Mouse (Mus musculus) embryonic facial prominence, embryonic 13.5 days (tissue): Measurements from ENCODE around the gene Map7. TPM values are rescaled to one million over a fixed set of nuclear protein-coding genes. Genes with fewer than 3 reads are reported as not detected.

Experiments
- ATAC-seq: fragments of 200-750 bp; cut with Nextera tagmentation; 2 replicates; pipeline ENCODE4 v1.8.0; 2017; ENCODE audit warnings: low read depth; ENCODE audit not compliant: insufficient number of reproducible peaks, insufficient read depth, low FRiP score, low TSS enrichment
- H3K27ac ChIP-seq: fragments of 300-500 bp; sonication (generic); 2 replicates; pipeline ENCODE4 v1.5.1; 2015; ENCODE audit warnings: moderate library complexity, mild to moderate bottlenecking, inconsistent platforms
- H3K27me3 ChIP-seq: fragments of 300-500 bp; sonication (generic); 2 replicates; pipeline ENCODE4 v1.6.1; 2015; ENCODE audit warnings: mild to moderate bottlenecking, inconsistent platforms
- H3K36me3 ChIP-seq: fragments of 300-500 bp; sonication (generic); 2 replicates; pipeline ENCODE4 v1.6.1; 2015; ENCODE audit warnings: mild to moderate bottlenecking, inconsistent platforms
- H3K4me1 ChIP-seq: fragments of 300-500 bp; sonication (generic); 2 replicates; pipeline ENCODE4 v1.6.1; 2015; ENCODE audit warnings: inconsistent platforms
- H3K4me2 ChIP-seq: fragments of 300-500 bp; sonication (generic); 2 replicates; pipeline ENCODE4 v1.6.1; 2015; ENCODE audit warnings: moderate library complexity, mild to moderate bottlenecking, inconsistent platforms
- H3K4me3 ChIP-seq: fragments of 300-500 bp; sonication (generic); 2 replicates; pipeline ENCODE4 v1.5.1; 2015; ENCODE audit warnings: mild to moderate bottlenecking, inconsistent platforms
- H3K9ac ChIP-seq: fragments of 300-500 bp; sonication (generic); 2 replicates; pipeline ENCODE4 v1.6.1; 2015; ENCODE audit warnings: mild to moderate bottlenecking, inconsistent platforms
- H3K9me3 ChIP-seq: fragments of 300-500 bp; sonication (generic); 2 replicates; pipeline ENCODE4 v1.6.1; 2016; ENCODE audit warnings: inconsistent platforms
- WGBS: fragments of 180-500 bp; shearing (Covaris S2); methylation state at CpG from one replicate; pipeline ENCODE4 v1.1.7; 2015; ENCODE audit warnings: mixed read lengths; 5-methylcytosine and 5-hydroxymethylcytosine counted together
- polyA plus RNA-seq: library from polyadenylated mRNA; unstranded; fragments of >200 nt; fragmentation: Nextera tagmentation; extraction: Ambion mirVana; gene quantifications from 2 replicates; pipeline ENCODE4 v1.2.1, GENCODE M21; 2015

The Map7 gene
- polyA plus RNA-seq, 1 experiment from 2014 or later: 12.6 TPM

DNA sequence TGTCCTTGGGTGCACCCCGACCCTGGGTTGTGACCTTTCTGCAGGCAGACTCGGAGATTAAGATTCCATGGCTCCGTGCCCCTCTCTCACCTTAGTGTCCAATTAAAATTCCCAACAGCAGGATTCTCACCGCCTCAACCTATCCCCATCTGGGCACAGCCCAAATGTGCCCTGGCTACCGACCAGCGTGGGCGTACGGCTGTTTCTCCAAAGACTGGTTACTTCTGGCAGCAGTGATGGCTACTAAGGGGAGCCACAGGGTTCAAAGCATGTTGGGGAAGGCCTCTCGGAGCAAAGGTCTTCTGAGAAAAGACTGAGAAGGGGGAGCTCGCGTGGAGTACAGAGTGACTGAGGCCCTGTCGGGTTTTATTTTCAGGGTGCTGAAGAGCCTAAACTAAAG, 23.7 kb upstream of the Map7 start:
- WGBS: 85% methylated on average over 12 of the region's 12 CpGs
- no peak overlapping the region for H3K9ac ChIP-seq
- no peaks in the 10 kb centered on the region for H3K27me3 ChIP-seq
- H3K9me3 ChIP-seq: no peaks in the 10 kb centered on the region
- H3K4me3 ChIP-seq: no peak overlapping the region
- H3K27ac ChIP-seq: no peak overlapping the region
- ATAC-seq: no peak
- peaks cover 4% of the 10 kb centered on the region; the same call in 1 of the 2 replicates for H3K36me3 ChIP-seq
- no peak overlapping the region for H3K4me2 ChIP-seq
- no peaks in the 10 kb centered on the region for H3K4me1 ChIP-seq

DNA sequence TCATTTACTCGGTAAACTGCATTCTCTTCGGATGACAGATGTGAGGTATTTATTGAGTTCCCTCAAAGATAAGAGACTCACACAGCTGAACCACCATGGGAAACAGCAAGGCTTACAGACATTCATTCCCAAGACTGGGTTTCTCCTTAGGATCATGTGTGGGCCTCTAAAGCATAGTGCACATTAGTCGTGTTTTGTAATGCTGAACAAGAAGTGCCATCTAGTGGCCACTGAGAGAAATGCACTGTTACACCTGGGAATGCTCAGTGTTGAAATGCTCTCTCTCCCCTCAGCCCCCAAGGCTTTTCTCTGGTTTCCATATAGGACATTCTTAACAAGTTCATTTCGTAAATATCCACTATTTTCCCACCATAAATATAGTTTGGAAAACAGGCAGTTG, 23.0 kb upstream of the Map7 start:
- H3K4me1 ChIP-seq: no peaks in the 10 kb centered on the region
- H3K9me3 ChIP-seq: no peaks in the 10 kb centered on the region
- H3K27ac ChIP-seq: no peak overlapping the region
- no peak for ATAC-seq
- H3K36me3 ChIP-seq: no peaks in the 10 kb centered on the region
- no peak overlapping the region for H3K4me3 ChIP-seq
- no peaks in the 10 kb centered on the region for H3K27me3 ChIP-seq
- no peak overlapping the region for H3K4me2 ChIP-seq
- H3K9ac ChIP-seq: no peak overlapping the region
- 43% methylated on average over 4 of the region's 4 CpGs for WGBS

DNA sequence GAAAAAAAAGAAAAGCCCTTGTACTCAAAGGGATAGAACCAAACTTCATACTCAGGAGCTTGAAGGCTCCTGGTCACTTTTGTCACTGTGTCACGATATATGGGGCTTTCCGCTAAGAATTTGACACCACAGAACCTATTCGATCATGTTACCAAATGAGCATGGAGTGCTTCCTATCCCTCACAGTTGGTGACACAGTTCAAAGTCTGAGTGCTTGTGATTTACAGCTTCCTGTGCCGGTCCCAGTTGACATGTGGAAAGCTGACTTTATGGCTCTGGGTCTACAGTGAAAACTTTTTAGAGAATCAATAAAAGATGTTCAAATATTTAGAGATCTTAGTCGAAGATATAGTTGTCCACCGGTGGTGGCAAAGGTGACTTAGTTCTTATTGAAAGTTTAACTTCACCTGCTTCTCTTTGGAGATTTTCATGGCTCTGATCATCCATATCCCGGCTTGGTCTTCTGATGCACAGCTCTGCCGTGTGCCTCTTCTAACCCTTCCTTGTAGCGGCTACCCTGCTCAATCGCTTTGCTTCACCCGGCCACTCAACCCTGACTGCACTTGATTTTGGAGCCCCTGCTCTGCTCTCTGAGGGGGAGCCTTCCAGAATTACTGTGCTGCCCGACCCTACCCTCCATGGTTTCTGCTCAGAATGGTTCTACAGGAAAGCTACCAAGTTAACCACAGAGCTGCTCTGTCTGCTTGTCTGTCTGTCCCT, 15.2 kb upstream of the Map7 start:
- H3K27me3 ChIP-seq: no peaks in the 10 kb centered on the region
- no peak overlapping the region for H3K4me3 ChIP-seq
- H3K9me3 ChIP-seq: no peaks in the 10 kb centered on the region
- H3K9ac ChIP-seq: no peak overlapping the region
- peaks cover 9% of the 10 kb centered on the region; the same call in 1 of the 2 replicates for H3K36me3 ChIP-seq
- no peaks in the 10 kb centered on the region for H3K4me1 ChIP-seq
- H3K27ac ChIP-seq: no peak overlapping the region
- no peak for ATAC-seq
- H3K4me2 ChIP-seq: no peak overlapping the region
- 87% methylated on average over 12 of the region's 12 CpGs for whole genome bisulfite sequencing

DNA sequence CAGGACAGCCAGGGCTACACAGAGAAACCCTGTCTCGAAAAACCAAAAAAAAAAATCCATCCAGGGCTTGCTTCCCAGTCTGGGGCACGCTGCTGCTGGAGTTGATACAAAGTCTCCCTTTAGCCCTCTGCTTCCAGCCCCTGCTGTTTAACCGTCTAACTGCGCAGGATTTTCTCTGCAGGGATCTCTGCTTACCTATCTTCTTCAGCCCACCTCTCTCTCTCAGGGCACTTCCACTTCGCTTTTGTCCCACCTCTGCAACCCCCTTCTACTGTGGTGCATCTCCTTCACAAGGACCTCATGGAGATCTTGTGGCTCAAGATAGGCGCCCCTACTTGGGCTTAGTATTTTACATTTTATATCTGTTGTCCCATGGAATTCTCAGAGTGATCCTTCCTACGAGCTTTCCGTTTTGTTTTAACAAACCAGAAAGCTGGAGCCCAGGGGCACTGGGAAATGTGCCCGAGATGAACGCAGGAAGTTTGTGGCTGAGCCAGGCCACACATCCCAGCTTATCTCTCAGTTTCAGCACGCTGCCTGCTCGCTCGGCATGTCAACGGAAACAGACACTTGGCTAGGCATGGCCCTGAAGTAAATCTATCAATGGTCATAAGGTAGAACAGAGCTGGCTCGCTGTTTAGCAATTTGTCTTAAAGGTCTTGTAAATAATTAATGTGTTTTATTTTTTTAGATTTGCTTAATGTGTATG, 12.8 kb upstream of the Map7 start:
- Histone ChIP-seq H3K9ac (no peak overlapping the region), H3K36me3 (peaks cover 9% of the 10 kb centered on the region; the same call in 1 of the 2 replicates), H3K4me1 (no peaks in the 10 kb centered on the region), H3K9me3 (no peaks in the 10 kb centered on the region), H3K27ac (no peak overlapping the region), H3K27me3 (no peaks in the 10 kb centered on the region), H3K4me2 (no peak overlapping the region), H3K4me3 (no peak overlapping the region)
- 75% methylated on average over 15 of the region's 15 CpGs for WGBS
- no peak for ATAC-seq

DNA sequence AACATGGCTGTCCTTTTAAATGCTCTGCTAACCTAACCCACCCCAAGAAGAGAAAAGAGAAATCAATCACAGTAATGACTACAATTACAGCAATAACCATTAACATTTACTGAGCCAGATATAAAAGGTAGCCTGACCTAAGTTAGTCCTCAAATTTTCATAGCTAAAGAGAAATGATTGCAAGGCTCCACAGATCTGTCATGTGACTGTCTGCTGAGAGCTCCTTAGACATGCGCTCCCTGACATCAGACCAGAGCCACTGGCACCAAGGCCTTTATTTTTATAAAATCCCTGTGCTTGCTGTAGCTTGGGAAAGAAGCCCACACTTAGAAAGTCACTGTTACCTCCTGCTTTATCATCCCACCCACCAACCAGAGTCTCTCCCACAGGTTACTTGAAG, 11.8 kb upstream of the Map7 start:
- Histone ChIP-seq H3K4me3 (no peak overlapping the region), H3K9ac (no peak overlapping the region), H3K36me3 (peaks cover 9% of the 10 kb centered on the region; the same call in 1 of the 2 replicates), H3K9me3 (no peaks in the 10 kb centered on the region), H3K4me2 (no peak overlapping the region), H3K4me1 (no peaks in the 10 kb centered on the region), H3K27ac (no peak overlapping the region), H3K27me3 (no peaks in the 10 kb centered on the region)
- no peak for ATAC-seq
- WGBS: 85% methylated on average over 1 of the region's 1 CpGs

DNA sequence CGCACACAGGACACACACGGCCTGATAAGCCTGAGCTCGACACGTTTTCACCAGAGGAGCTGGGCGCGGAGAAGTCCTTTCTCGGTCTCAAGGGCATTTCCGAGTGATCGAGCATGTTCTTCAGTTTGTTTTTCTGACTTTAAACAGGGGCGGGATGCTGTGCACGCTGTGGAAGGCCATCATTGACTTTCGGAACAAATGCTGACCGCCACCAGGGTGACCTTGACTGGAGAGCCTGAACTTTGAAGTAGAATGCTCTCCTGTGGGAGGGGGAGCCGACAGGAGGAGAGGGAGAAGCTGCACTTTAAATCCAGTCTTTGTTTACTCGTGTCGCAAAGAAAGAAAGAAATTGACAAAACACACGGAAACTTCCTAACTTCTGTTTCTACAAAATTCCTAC, 6.9 kb upstream of the Map7 start:
- Histone ChIP-seq H3K27ac (no peak overlapping the region), H3K27me3 (0 out of 2 replicates have a peak, but pooled peaks cover 1% of the 10 kb centered on the region), H3K9me3 (no peaks in the 10 kb centered on the region), H3K9ac (no peak overlapping the region), H3K4me3 (no peak overlapping the region), H3K4me2 (no peak overlapping the region), H3K36me3 (no peaks in the 10 kb centered on the region), H3K4me1 (no peaks in the 10 kb centered on the region)
- ATAC-seq: no peak
- WGBS: 75% methylated on average over 17 of the region's 17 CpGs

DNA sequence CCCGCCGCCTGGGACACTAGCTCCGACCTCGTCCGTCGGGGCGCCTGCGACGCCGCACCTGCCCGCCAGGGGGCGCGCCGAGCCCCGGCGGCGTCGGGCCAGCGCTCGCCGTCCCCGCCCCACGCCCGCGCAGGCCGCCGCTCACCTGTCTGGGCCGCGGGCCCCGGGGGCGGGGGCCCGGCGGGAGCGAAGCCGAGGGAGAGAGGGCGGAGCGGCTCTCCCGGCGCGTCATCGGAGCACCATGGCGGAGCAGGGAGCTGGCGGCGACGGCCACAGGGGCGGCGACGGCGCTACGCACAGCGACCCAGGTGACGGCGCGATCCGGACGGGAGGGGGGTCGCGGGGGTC, 476 bp downstream of the Map7 start:
- no peaks in the 10 kb centered on the region for H3K36me3 ChIP-seq
- ATAC-seq: peak; percentile 79
- under 1% methylated on average over 36 of the region's 58 CpGs for WGBS
- peak overlapping the region; percentile 77 for H3K9ac ChIP-seq
- H3K4me3 ChIP-seq: peak overlapping the region; percentile 73
- peaks cover 47% of the 10 kb centered on the region for H3K27me3 ChIP-seq
- H3K9me3 ChIP-seq: no peaks in the 10 kb centered on the region
- H3K27ac ChIP-seq: no peak overlapping the region
- peak overlapping the region; percentile 95 for H3K4me2 ChIP-seq
- H3K4me1 ChIP-seq: peaks cover 9% of the 10 kb centered on the region; the same call in 1 of the 2 replicates

DNA sequence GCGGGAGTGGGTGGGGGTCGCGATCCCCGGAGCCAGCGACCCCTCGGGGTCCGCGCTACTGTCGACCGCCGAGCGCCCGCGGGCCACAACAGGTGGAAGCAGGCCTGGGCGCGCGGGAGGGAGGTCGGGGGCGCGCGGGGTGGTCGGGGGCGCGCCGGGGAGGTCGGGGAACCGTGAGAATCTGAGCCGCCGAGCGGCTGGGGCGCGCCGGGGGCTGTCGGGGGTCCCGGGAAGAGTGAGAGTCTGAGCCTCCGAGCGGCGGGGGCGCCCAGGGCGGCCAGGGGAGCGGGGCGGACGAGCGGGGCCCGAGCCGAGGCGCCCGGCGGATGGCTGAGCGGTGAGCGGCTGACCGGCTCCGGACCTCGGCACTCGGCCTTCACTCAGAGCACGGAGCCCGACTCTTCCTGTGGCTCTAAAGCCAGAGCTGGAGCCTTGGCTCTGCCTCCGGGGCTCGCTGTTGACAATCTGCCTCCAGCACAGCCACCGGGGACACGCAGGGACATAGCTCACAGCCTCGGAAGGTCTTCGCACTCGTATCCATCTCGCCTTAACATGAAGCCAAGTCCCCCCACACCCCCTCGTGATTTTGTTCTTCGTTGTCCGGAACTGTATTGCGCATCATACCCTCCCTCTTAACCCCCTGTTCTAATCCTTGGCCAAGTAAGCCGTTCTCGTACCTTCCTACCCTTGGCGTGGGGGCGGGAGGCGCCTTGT, 1.0 kb downstream of the Map7 start:
- Histone ChIP-seq H3K9ac (peak overlapping the region; percentile 77), H3K4me3 (peak overlapping the region; percentile 73), H3K27ac (peak overlapping the region; percentile 44; the same call in 1 of the 2 replicates), H3K4me1 (peaks cover 9% of the 10 kb centered on the region; the same call in 1 of the 2 replicates), H3K9me3 (no peaks in the 10 kb centered on the region), H3K4me2 (peak overlapping the region; percentile 95), H3K36me3 (no peaks in the 10 kb centered on the region), H3K27me3 (peaks cover 47% of the 10 kb centered on the region)
- ATAC-seq: peak; percentile 59; the same call in 1 of the 2 replicates
- 1% methylated on average over 57 of the region's 74 CpGs for WGBS

DNA sequence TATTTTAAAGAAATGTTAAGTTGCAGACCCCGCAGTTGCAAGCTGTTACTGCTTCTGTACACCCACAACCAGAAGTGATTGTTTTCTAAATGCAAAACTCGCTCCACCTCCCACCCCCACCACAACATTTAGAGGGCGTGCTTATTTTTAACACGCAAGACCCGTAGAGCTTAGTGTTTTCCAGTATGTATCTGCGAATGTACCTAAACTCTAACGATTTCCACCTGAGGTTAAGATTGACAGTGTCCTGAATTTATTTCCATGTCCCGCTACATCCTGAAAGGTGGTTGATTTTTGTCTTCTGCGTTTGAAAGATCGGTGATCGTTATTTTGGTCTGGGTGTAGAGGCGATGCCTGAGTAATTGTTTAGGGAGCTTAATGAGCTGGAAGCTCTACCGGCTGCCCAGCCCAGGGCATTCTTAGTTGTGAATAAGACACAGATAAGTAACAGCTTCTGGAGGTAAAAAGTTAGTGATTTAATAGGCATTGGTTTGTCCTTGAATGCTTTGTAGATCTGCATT, 1.6 kb downstream of the Map7 start:
- Histone ChIP-seq H3K4me2 (peak overlapping the region; percentile 95), H3K27me3 (peaks cover 47% of the 10 kb centered on the region), H3K4me1 (peaks cover 9% of the 10 kb centered on the region; the same call in 1 of the 2 replicates), H3K27ac (no peak overlapping the region), H3K9me3 (no peaks in the 10 kb centered on the region), H3K4me3 (peak overlapping the region; percentile 73), H3K36me3 (no peaks in the 10 kb centered on the region), H3K9ac (peak overlapping the region; percentile 77)
- no peak for ATAC-seq
- WGBS: 4% methylated on average over 13 of the region's 13 CpGs

DNA sequence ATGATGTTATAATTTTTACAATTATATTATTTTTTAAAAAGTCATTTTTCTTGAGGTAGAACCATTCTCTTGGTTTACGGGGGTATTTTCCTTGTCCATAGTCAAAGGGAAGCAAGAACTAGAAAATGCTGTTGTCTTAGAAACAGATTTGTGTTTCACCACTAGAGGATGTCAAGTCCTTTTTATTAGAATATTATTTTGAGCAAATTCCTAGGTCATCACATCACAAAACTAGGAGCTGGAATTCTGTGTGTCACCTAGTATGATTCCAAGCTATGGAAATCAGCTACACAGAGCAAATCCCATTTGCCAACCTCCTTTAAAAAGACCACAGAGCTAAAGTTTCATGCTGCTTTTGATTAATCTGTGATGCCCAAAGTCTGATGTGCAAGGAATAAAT, 3.9 kb downstream of the Map7 start:
- H3K9me3 ChIP-seq: no peaks in the 10 kb centered on the region
- H3K4me1 ChIP-seq: peaks cover 9% of the 10 kb centered on the region; the same call in 1 of the 2 replicates
- H3K27me3 ChIP-seq: peaks cover 38% of the 10 kb centered on the region
- H3K4me3 ChIP-seq: no peak overlapping the region
- no peak overlapping the region for H3K27ac ChIP-seq
- no peak for ATAC-seq
- 89% methylated on average over 1 of the region's 1 CpGs for WGBS
- no peaks in the 10 kb centered on the region for H3K36me3 ChIP-seq
- H3K4me2 ChIP-seq: no peak overlapping the region
- no peak overlapping the region for H3K9ac ChIP-seq

DNA sequence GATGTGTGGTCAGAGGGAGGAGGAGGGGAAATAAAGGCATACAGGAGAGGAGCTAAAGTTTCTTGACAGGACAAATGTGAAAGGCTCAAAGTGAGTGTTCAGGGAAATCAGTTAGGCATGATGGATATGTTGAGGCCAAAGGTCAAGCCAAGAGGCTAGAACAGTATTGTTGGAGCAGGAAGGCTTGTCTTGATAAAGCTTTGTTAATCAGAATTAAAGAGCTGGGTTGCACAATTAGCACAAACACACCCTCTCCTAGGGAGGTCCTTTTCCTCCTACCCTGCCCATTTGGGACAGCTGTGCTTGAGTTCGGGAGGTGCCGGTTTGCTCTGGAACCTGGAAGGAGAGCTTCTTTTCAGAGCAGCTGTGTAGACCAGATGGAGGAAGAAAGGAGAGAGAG, 5.2 kb downstream of the Map7 start:
- H3K4me2 ChIP-seq: no peak overlapping the region
- 81% methylated on average over 2 of the region's 2 CpGs for WGBS
- no peak overlapping the region for H3K27ac ChIP-seq
- no peak overlapping the region for H3K4me3 ChIP-seq
- peaks cover 6% of the 10 kb centered on the region; the same call in 1 of the 2 replicates for H3K4me1 ChIP-seq
- H3K27me3 ChIP-seq: peaks cover 24% of the 10 kb centered on the region
- H3K36me3 ChIP-seq: no peaks in the 10 kb centered on the region
- no peak overlapping the region for H3K9ac ChIP-seq
- no peak for ATAC-seq
- no peaks in the 10 kb centered on the region for H3K9me3 ChIP-seq
